Mouse (Mus musculus): Measurements from ENCODE around the gene Actl7b. TPM values are rescaled to one million over a fixed set of nuclear protein-coding genes. Genes with fewer than 3 reads are reported as not detected.

Actl7b gene
- polyA plus RNA-seq, 1 experiment, result not detected

- Histone ChIP-seq H3K4me1 (ENCODE audit: control insufficient read depth, insufficient read depth, insufficient read length, low read length) (no peaks in the 10 kb centered on the region), H3K27ac (replicated peaks; ENCODE audit: low read depth, low read length) (no peak overlapping the region), H3K4me3 (ENCODE audit: insufficient read depth, low read depth, low read length) (no peak overlapping the region)
These were observed 18.9 kb downstream of the Actl7b start for GRCm38 (mm10) chr4:56722346-56722745.

GRCm38 (mm10) chr4:56721469-56721868 lies 19.8 kb downstream of the Actl7b start:
- Histone ChIP-seq H3K4me3 (ENCODE audit: insufficient read depth, low read depth, low read length) (no peak overlapping the region), H3K4me1 (ENCODE audit: control insufficient read depth, insufficient read depth, insufficient read length, low read length) (no peaks in the 10 kb centered on the region), H3K27ac (replicated peaks; ENCODE audit: low read depth, low read length) (no peak overlapping the region)

- Histone ChIP-seq H3K27ac (replicated peaks; ENCODE audit: low read depth, low read length) (no peak overlapping the region), H3K4me3 (ENCODE audit: insufficient read depth, low read depth, low read length) (no peak overlapping the region), H3K4me1 (ENCODE audit: control insufficient read depth, insufficient read depth, insufficient read length, low read length) (no peaks in the 10 kb centered on the region)
These were observed 20.8 kb downstream of the Actl7b start for GRCm38 (mm10) chr4:56720403-56720802.

- Histone ChIP-seq H3K4me1 (ENCODE audit: control insufficient read depth, insufficient read depth, insufficient read length, low read length) (no peaks in the 10 kb centered on the region), H3K4me3 (ENCODE audit: insufficient read depth, low read depth, low read length) (no peak overlapping the region), H3K27ac (replicated peaks; ENCODE audit: low read depth, low read length) (no peak overlapping the region)
These were observed 21.8 kb downstream of the Actl7b start for GRCm38 (mm10) chr4:56719456-56719855.

- Histone ChIP-seq H3K4me3 (ENCODE audit: insufficient read depth, low read depth, low read length) (no peak overlapping the region), H3K27ac (replicated peaks; ENCODE audit: low read depth, low read length) (no peak overlapping the region), H3K4me1 (ENCODE audit: control insufficient read depth, insufficient read depth, insufficient read length, low read length) (no peaks in the 10 kb centered on the region)
These were observed 22.4 kb downstream of the Actl7b start for GRCm38 (mm10) chr4:56718573-56719442.

GRCm38 (mm10) chr4:56717932-56718331 lies 23.3 kb downstream of the Actl7b start:
- Histone ChIP-seq H3K4me1 (ENCODE audit: control insufficient read depth, insufficient read depth, insufficient read length, low read length) (no peaks in the 10 kb centered on the region), H3K4me3 (ENCODE audit: insufficient read depth, low read depth, low read length) (no peak overlapping the region), H3K27ac (replicated peaks; ENCODE audit: low read depth, low read length) (no peak overlapping the region)

DNA sequence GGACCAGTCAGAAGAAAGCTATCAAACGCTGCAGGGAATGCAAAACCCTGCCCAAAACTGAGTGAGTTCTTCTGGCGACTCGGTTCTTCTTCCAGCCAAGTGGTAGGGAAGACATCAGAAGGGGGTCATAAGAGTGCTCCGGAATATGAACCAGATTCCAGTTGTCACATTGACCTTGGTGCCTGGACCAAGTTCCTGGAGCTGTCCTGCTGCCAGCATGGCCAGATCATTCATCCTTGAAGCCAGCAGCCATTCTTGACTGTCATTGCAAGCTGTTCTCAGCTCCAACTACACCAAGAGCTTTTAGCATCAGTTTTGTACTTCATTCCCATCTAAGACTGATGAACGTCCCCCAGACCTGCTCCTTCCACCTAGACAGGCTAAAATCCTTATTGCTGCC lies 24.4 kb downstream of the Actl7b start:
- Histone ChIP-seq H3K4me3 (ENCODE audit: insufficient read depth, low read depth, low read length) (no peak overlapping the region), H3K4me1 (ENCODE audit: control insufficient read depth, insufficient read depth, insufficient read length, low read length) (no peaks in the 10 kb centered on the region), H3K27ac (replicated peaks; ENCODE audit: low read depth, low read length) (no peak overlapping the region)

DNA sequence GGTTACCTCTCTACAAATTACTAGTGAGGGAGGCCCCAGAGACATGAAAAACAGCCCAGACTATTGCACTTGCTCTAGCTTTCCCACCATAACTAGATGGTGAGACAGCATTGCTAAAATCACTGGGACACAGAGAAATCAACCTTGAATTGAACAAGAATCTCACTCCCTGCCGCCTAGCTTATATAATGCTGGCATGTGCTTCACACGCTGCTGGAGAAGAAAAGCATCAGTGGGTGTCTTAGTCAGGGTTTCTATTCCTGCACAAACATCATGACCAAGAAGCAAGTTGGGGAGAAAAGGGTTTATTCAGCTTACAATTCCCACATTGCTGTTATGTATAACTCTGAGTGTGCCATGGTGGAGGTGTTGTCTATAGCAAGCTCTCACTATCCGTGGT lies 28.1 kb downstream of the Actl7b start:
- no peaks in the 10 kb centered on the region for H3K4me1 ChIP-seq (ENCODE audit: control insufficient read depth, insufficient read depth, insufficient read length, low read length)
- no peak overlapping the region for H3K27ac ChIP-seq (replicated peaks; ENCODE audit: low read depth, low read length)
- H3K4me3 ChIP-seq (ENCODE audit: insufficient read depth, low read depth, low read length), result no peak overlapping the region

DNA sequence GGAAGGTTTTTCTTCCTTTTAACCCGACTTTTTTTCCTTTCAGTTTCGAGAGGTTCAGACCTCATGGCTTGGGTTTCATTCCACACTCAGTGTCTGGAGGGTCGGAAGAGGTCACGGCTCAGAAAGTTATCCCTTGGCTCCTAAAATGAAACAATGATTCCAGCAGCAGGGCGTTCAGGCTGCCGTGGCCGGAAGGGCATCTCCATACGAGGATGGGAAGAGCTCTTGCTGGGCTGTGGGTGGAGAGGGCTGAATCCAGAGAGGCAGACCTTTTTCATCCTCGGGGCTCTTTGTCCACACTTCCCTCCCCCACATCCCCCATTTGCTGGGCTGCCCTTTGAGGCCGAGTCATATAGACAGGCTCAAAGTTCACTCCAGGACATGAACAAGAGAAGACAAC lies 39.0 kb downstream of the Actl7b start:
- Histone ChIP-seq H3K4me3 (ENCODE audit: insufficient read depth, low read depth, low read length) (no peak overlapping the region), H3K4me1 (ENCODE audit: control insufficient read depth, insufficient read depth, insufficient read length, low read length) (no peaks in the 10 kb centered on the region), H3K27ac (replicated peaks; ENCODE audit: low read depth, low read length) (no peak overlapping the region; the same call in 1 of the 2 replicates)

DNA sequence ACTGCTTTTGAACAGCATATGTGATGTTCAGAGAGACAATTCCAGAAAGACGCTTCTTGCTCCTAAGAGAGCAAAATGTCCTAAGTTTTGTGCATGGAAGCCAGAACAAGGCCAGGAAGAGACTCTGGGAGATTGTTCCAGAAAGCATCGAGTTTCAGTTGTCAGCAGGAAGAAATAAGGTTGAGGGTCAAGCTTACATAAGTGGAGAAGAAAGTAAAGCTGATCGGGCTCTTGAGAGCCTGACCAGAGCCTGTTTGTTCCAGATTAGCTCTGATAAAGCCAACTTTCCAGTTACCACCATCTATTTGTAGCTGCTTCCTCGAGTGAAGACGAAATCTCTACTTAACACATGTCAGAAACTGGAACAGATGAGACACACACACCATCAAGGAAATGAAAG lies 42.6 kb downstream of the Actl7b start:
- no peak overlapping the region for H3K4me3 ChIP-seq (ENCODE audit: insufficient read depth, low read depth, low read length)
- H3K27ac ChIP-seq (replicated peaks; ENCODE audit: low read depth, low read length), result 0 out of 2 replicates have a peak overlapping the region, but pooled peaks have one; percentile 33

DNA sequence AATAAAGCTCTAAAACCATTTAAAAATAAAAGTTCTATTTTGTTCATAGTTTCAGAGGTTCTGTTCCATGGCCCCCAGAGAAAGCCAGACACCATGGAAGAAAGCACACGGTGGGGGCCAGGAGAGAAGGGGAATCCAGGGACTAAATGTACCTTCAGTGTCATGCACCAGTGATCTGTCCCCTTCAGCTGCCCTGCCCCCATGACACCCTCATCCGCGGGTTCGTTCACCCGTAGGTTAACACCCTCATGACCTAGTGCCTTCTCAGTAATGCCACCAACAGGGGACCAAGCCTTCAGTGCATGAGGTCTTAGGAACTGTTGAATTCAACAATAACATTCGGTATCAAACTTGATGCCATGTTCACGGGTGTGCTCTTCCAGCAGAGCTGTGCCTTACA lies 44.8 kb downstream of the Actl7b start:
- Histone ChIP-seq H3K4me1 (ENCODE audit: control insufficient read depth, insufficient read depth, insufficient read length, low read length) (no peaks in the 10 kb centered on the region), H3K4me3 (ENCODE audit: insufficient read depth, low read depth, low read length) (no peak overlapping the region), H3K27ac (replicated peaks; ENCODE audit: low read depth, low read length) (no peak overlapping the region)

More for the DNA sequence above, 42.6 kb downstream of the Actl7b start:
- H3K4me1 ChIP-seq (ENCODE audit: control insufficient read depth, insufficient read depth, insufficient read length, low read length), result no peaks in the 10 kb centered on the region

Other genes with a start within 250 kb of the Actl7b start
- gene Gm26657, start 1.4 kb downstream of the Actl7b start, polyA plus RNA-seq (2012; ENCODE audit: insufficient read depth, insufficient read length, missing spikeins), result not detected in 2 replicates
- gene Actl7a, start 2.0 kb upstream of the Actl7b start, polyA plus RNA-seq (2012; ENCODE audit: insufficient read depth, insufficient read length, missing spikeins), result not detected in 2 replicates
- 9.1 and 9.6 TPM in 2 replicates for gene Elp1, start 60.9 kb upstream of the Actl7b start, polyA plus RNA-seq (2012; ENCODE audit: insufficient read depth, insufficient read length, missing spikeins)
- 6.3 and 6.6 TPM in 2 replicates for gene Fam206a, start 60.9 kb upstream of the Actl7b start, polyA plus RNA-seq (2012; ENCODE audit: insufficient read depth, insufficient read length, missing spikeins)
- gene Ctnnal1, start 123.7 kb upstream of the Actl7b start, polyA plus RNA-seq (2012; ENCODE audit: insufficient read depth, insufficient read length, missing spikeins), result 5.4 and 7.4 TPM in 2 replicates
- 7.4 and 17.2 TPM in 2 replicates for gene Tmem245, start 206.0 kb upstream of the Actl7b start, polyA plus RNA-seq (2012; ENCODE audit: insufficient read depth, insufficient read length, missing spikeins)
- gene Frrs1l, start 248.9 kb upstream of the Actl7b start, polyA plus RNA-seq (2012; ENCODE audit: insufficient read depth, insufficient read length, missing spikeins), result not detected in 2 replicates

All from brown adipose tissue, adult 24 weeks (tissue).